13 mouse cellular contexts compared by ENCODE assay signal in genomic region chr5:32155927-32156326, GRCm38 (mm10).
"Had no signal": no experiment of that assay in that cellular context is flagged by ENCODE, and none has a peak within 500 bp of the region (broad histone marks: within the 10 kb centered on the region; RNA-seq: fewer than 3 reads in every experiment).

No protein-coding gene starts in this region.

- H3K9me3 ChIP-seq: kidney, embryonic 15.5 days; limb, embryonic 15.5 days; liver, embryonic 13.5 days; lung, embryonic 15.5 days; midbrain, embryonic 13.5 days; neural tube, embryonic 15.5 days had no signal

- DNase-seq: layer of hippocampus, adult 9-11 months; layer of hippocampus, postnatal 36 days; liver, embryonic 13.5 days; liver, postnatal 0 days; right cerebral cortex, adult 18-20 months; right cerebral cortex, postnatal 25 days; thymus, adult 18-20 months; thymus, postnatal 14 days had no signal

- H3K4me2 ChIP-seq: kidney, embryonic 15.5 days; limb, embryonic 15.5 days; liver, embryonic 13.5 days; lung, embryonic 15.5 days; midbrain, embryonic 13.5 days; neural tube, embryonic 15.5 days had no signal

- H3K4me1 ChIP-seq: liver, embryonic 13.5 days; lung, embryonic 15.5 days had no signal

- H3K27me3 ChIP-seq: kidney, embryonic 15.5 days; limb, embryonic 15.5 days; liver, embryonic 13.5 days; lung, embryonic 15.5 days; midbrain, embryonic 13.5 days; neural tube, embryonic 15.5 days had no signal

- H3K4me3 ChIP-seq: kidney, embryonic 15.5 days; limb, embryonic 15.5 days; liver, embryonic 13.5 days; lung, embryonic 15.5 days; midbrain, embryonic 13.5 days; neural tube, embryonic 15.5 days had no signal

- H3K27ac ChIP-seq: kidney, embryonic 15.5 days; limb, embryonic 15.5 days; liver, embryonic 13.5 days; lung, embryonic 15.5 days; midbrain, embryonic 13.5 days; neural tube, embryonic 15.5 days had no signal

- H3K9ac ChIP-seq: kidney, embryonic 15.5 days; limb, embryonic 15.5 days; liver, embryonic 13.5 days; liver, postnatal 0 days; lung, embryonic 15.5 days; midbrain, embryonic 13.5 days; neural tube, embryonic 15.5 days had no signal

- ATAC-seq: liver, postnatal 0 days; midbrain, embryonic 13.5 days had no signal

- H3K36me3 ChIP-seq: midbrain, embryonic 13.5 days; neural tube, embryonic 15.5 days had no signal
